9 mouse cellular contexts compared by ENCODE assay signal in genomic region chr15:103503660-103504059, GRCm38 (mm10). TPM values are rescaled to one million over a fixed set of nuclear protein-coding genes. Genes with fewer than 3 reads are reported as not detected.
DNase-seq lines count a peak whose midpoint lies in the region; ATAC-seq lines count a peak whose summit lies in the region.
"Had no signal": no experiment of that assay in that cellular context is flagged by ENCODE, and none has a peak within 500 bp of the region (broad histone marks: within the 10 kb centered on the region; RNA-seq: fewer than 3 reads in every experiment).

No protein-coding gene starts in this region.

- no peak; the same call in 1 of the 2 replicates for ATAC-seq in heart, embryonic 12.5 days (ENCODE audit: insufficient number of reproducible peaks, low FRiP score)
- no peak for ATAC-seq in embryonic facial prominence, embryonic 14.5 days (ENCODE audit: low read depth)
- peak; percentile 10; the same call in 1 of the 2 replicates for ATAC-seq in limb, embryonic 13.5 days (ENCODE audit: low FRiP score, low read depth)
- no peak for ATAC-seq in stomach, embryonic 16.5 days (ENCODE audit: insufficient read depth, low FRiP score)

- no peaks in the 10 kb centered on the region for H3K36me3 ChIP-seq in heart, embryonic 12.5 days
- no peaks in the 10 kb centered on the region for H3K36me3 ChIP-seq in embryonic facial prominence, embryonic 14.5 days (ENCODE audit: control insufficient read depth, insufficient read depth, low read length)
- no peaks in the 10 kb centered on the region for H3K36me3 ChIP-seq in limb, embryonic 13.5 days
- no peaks in the 10 kb centered on the region for H3K36me3 ChIP-seq in stomach, embryonic 16.5 days (ENCODE audit: control insufficient read depth, insufficient read depth, low read length)

- peaks cover 34% of the 10 kb centered on the region for H3K27me3 ChIP-seq in heart, embryonic 12.5 days (replicated peaks)
- H3K27me3 ChIP-seq in embryonic facial prominence, embryonic 14.5 days (replicated peaks; ENCODE audit: control insufficient read depth, insufficient read depth, low read length), result peaks cover 23% of the 10 kb centered on the region
- H3K27me3 ChIP-seq in limb, embryonic 13.5 days, result peaks cover 55% of the 10 kb centered on the region
- H3K27me3 ChIP-seq in stomach, embryonic 16.5 days (ENCODE audit: control insufficient read depth, insufficient read depth, low read length), result peaks cover 3% of the 10 kb centered on the region; the same call in 1 of the 2 replicates

- WGBS in heart, embryonic 12.5 days, result 46% methylated on average over 12 of the region's 12 CpGs
- 49% methylated on average over 12 of the region's 12 CpGs for WGBS in embryonic facial prominence, embryonic 14.5 days
- WGBS in limb, embryonic 13.5 days, result 43% methylated on average over 12 of the region's 12 CpGs
- 51% methylated on average over 12 of the region's 12 CpGs for WGBS in stomach, embryonic 16.5 days

- H3K9me3 ChIP-seq in heart, embryonic 12.5 days (replicated peaks), result no peaks in the 10 kb centered on the region
- H3K9me3 ChIP-seq in embryonic facial prominence, embryonic 14.5 days (ENCODE audit: control insufficient read depth, low read length), result no peaks in the 10 kb centered on the region
- no peaks in the 10 kb centered on the region for H3K9me3 ChIP-seq in limb, embryonic 13.5 days
- H3K9me3 ChIP-seq in stomach, embryonic 16.5 days (replicated peaks; ENCODE audit: control insufficient read depth, low read length), result no peaks in the 10 kb centered on the region

- H3K4me1 ChIP-seq in heart, embryonic 12.5 days (replicated peaks), result 0 out of 2 replicates have a peak, but pooled peaks cover 7% of the 10 kb centered on the region
- H3K4me1 ChIP-seq in embryonic facial prominence, embryonic 14.5 days (ENCODE audit: control insufficient read depth, insufficient read depth, low read length), result peaks cover 11% of the 10 kb centered on the region
- 0 out of 2 replicates have a peak, but pooled peaks cover 16% of the 10 kb centered on the region for H3K4me1 ChIP-seq in limb, embryonic 13.5 days
- H3K4me1 ChIP-seq in stomach, embryonic 16.5 days (ENCODE audit: control insufficient read depth, insufficient read depth, low read length), result 0 out of 2 replicates have a peak, but pooled peaks cover 6% of the 10 kb centered on the region

- H3K4me2 ChIP-seq in heart, embryonic 12.5 days, result peak overlapping the region; percentile 88
- peak overlapping the region; percentile 97 for H3K4me2 ChIP-seq in embryonic facial prominence, embryonic 14.5 days (ENCODE audit: low read depth, low read length)
- peak overlapping the region; percentile 94 for H3K4me2 ChIP-seq in limb, embryonic 13.5 days (replicated peaks)
- peak overlapping the region; percentile 97 for H3K4me2 ChIP-seq in stomach, embryonic 16.5 days (ENCODE audit: low read depth, low read length)

- peak overlapping the region; percentile 56 for H3K4me3 ChIP-seq in heart, embryonic 12.5 days
- H3K4me3 ChIP-seq in embryonic facial prominence, embryonic 14.5 days (ENCODE audit: low read depth, low read length), result peak overlapping the region; percentile 59
- H3K4me3 ChIP-seq in limb, embryonic 13.5 days, result peak overlapping the region; percentile 63
- H3K4me3 ChIP-seq in stomach, embryonic 16.5 days (replicated peaks; ENCODE audit: low read length), result peak overlapping the region; percentile 61

- H3K9ac ChIP-seq in heart, embryonic 12.5 days, result peak overlapping the region; percentile 66; the same call in 1 of the 2 replicates
- H3K9ac ChIP-seq in embryonic facial prominence, embryonic 14.5 days (ENCODE audit: low read depth, low read length), result peak overlapping the region; percentile 73
- H3K9ac ChIP-seq in limb, embryonic 13.5 days, result peak overlapping the region; percentile 69; the same call in 1 of the 2 replicates
- H3K9ac ChIP-seq in stomach, embryonic 16.5 days (ENCODE audit: low read length), result peak overlapping the region; percentile 74; the same call in 1 of the 2 replicates

- intact Hi-C loops in heart, postnatal 14 days (cut with DNase I), result no loop called here

- no peak for DNase-seq in heart, postnatal 14 days
- DNase-seq in ES-CJ7 (ENCODE audit: low read depth, low spot score), result peak; percentile 24
- DNase-seq in embryonic facial prominence, embryonic 14.5 days (ENCODE audit: low spot score), result no peak
- no peak for DNase-seq in ovary, adult 18-20 months (ENCODE audit: low spot score)
- no peak for DNase-seq in natural killer cell, adult 2 months (ENCODE audit: low spot score in 2 of 2)

- H3K27ac ChIP-seq in heart, embryonic 12.5 days (ENCODE audit: poor library complexity, severe bottlenecking), result no peak overlapping the region
- no peak overlapping the region for H3K27ac ChIP-seq in embryonic facial prominence, embryonic 14.5 days (replicated peaks; ENCODE audit: low read depth, low read length)
- no peak overlapping the region for H3K27ac ChIP-seq in limb, embryonic 13.5 days
- no peak overlapping the region for H3K27ac ChIP-seq in stomach, embryonic 16.5 days (ENCODE audit: low read length)

RNA-seq across cellular contexts. Expression of gene Pde1b, which starts 0.8 kb away (rescaled TPM):
- polyA plus RNA-seq in heart, embryonic 12.5 days (2016; fragmentation: Nextera tagmentation; extraction: Ambion mirVana), result 3.7 and 4.0 TPM in 2 replicates
- total RNA-seq in heart, postnatal 14 days (2021), result 1 to 10 TPM; 2.0 TPM
- 6.1 and 7.2 TPM in 2 replicates for polyA plus RNA-seq in embryonic facial prominence, embryonic 14.5 days (2014; fragmentation: Nextera tagmentation; extraction: Ambion mirVana)
- 4.8 TPM in 2 replicates for polyA plus RNA-seq in limb, embryonic 13.5 days (2015; fragmentation: Nextera tagmentation; extraction: Ambion mirVana)
- 10.7 and 10.8 TPM in 2 replicates for polyA plus RNA-seq in stomach, embryonic 16.5 days (2015; fragmentation: Nextera tagmentation; extraction: Ambion mirVana)

RNA-seq across cellular contexts. Expression of gene Ppp1r1a, which starts 34.1 kb away (rescaled TPM):
- 78.4 and 83.0 TPM in 2 replicates for polyA plus RNA-seq in heart, embryonic 12.5 days (2016; fragmentation: Nextera tagmentation; extraction: Ambion mirVana)
- total RNA-seq in heart, postnatal 14 days (2021), result 10 to 100 TPM in 1 of 2 experiments, 1 to 10 TPM in 1; 9.6 to 10.8 TPM
- polyA plus RNA-seq in embryonic facial prominence, embryonic 14.5 days (2014; fragmentation: Nextera tagmentation; extraction: Ambion mirVana), result 16.7 and 18.1 TPM in 2 replicates
- 7.6 and 8.7 TPM in 2 replicates for polyA plus RNA-seq in limb, embryonic 13.5 days (2015; fragmentation: Nextera tagmentation; extraction: Ambion mirVana)
- 11.2 and 14.0 TPM in 2 replicates for polyA plus RNA-seq in stomach, embryonic 16.5 days (2015; fragmentation: Nextera tagmentation; extraction: Ambion mirVana)
- total RNA-seq: MEL had no signal

RNA-seq across cellular contexts. Expression of gene Nckap1l, which starts 50.1 kb away (rescaled TPM):
- polyA plus RNA-seq in heart, embryonic 12.5 days (2016; fragmentation: Nextera tagmentation; extraction: Ambion mirVana), result 1.7 and 1.9 TPM in 2 replicates
- total RNA-seq in heart, postnatal 14 days (2021), result 1 to 10 TPM; 4.4 to 6.7 TPM
- 4.6 and 5.0 TPM in 2 replicates for polyA plus RNA-seq in embryonic facial prominence, embryonic 14.5 days (2014; fragmentation: Nextera tagmentation; extraction: Ambion mirVana)
- polyA plus RNA-seq in limb, embryonic 13.5 days (2015; fragmentation: Nextera tagmentation; extraction: Ambion mirVana), result 2.2 and 2.3 TPM in 2 replicates
- polyA plus RNA-seq in stomach, embryonic 16.5 days (2015; fragmentation: Nextera tagmentation; extraction: Ambion mirVana), result 4.5 and 4.6 TPM in 2 replicates

RNA-seq across cellular contexts. Expression of gene Gtsf2, which starts 55.4 kb away (rescaled TPM):
- not detected in 2 replicates for polyA plus RNA-seq in heart, embryonic 12.5 days (2016; fragmentation: Nextera tagmentation; extraction: Ambion mirVana)
- total RNA-seq in heart, postnatal 14 days (2021), result not detected
- not detected in 2 replicates for polyA plus RNA-seq in embryonic facial prominence, embryonic 14.5 days (2014; fragmentation: Nextera tagmentation; extraction: Ambion mirVana)
- not detected in 2 replicates for polyA plus RNA-seq in limb, embryonic 13.5 days (2015; fragmentation: Nextera tagmentation; extraction: Ambion mirVana)
- not detected in 2 replicates for polyA plus RNA-seq in stomach, embryonic 16.5 days (2015; fragmentation: Nextera tagmentation; extraction: Ambion mirVana)
- total RNA-seq: MEL had no signal
